Mouse (Mus musculus): ENCODE data around the gene Atp5k. TPM values are rescaled to one million over a fixed set of nuclear protein-coding genes. Genes with fewer than 3 reads are reported as not detected.

Gene Atp5k
- 62.9 to 80.0 TPM (median 70.9 TPM) in 4 replicates for total RNA-seq (2023; ENCODE audit: inconsistent age)

GRCm38 (mm10) chr5:108433804-108434587, at the start of gene Atp5k:
Gene Atp5k, minus strand, starts transcription at chr5:108434448.

GRCm38 (mm10) chr5:108461082-108462065, 27.1 kb upstream of the Atp5k start, which contains the start of gene Pcgf3:
Gene Pcgf3, plus strand, starts transcription at chr5:108461232.

GRCm38 (mm10) chr5:108448785-108449668, 14.8 kb upstream of the Atp5k start, which contains the start of gene Mfsd7a:
Gene Mfsd7a, minus strand, starts transcription at chr5:108448891.

GRCm38 (mm10) chr5:108388201-108388600, 46.0 kb downstream of the Atp5k start, which contains the start of gene Pde6b:
Gene Pde6b, plus strand, starts transcription at chr5:108388391.

Other genes starting within 250 kb of the Atp5k start
- 34.4 to 37.2 TPM (median 35.7 TPM) in 4 replicates for gene Dr1, start 165.6 kb downstream of the Atp5k start, total RNA-seq (2023; ENCODE audit: inconsistent age)
- gene Pigg, start 121.8 kb downstream of the Atp5k start, total RNA-seq (2023; ENCODE audit: inconsistent age), result 2.7 to 3.3 TPM (median 3.2 TPM) in 4 replicates
- gene Gm42517, start 66.5 kb downstream of the Atp5k start, total RNA-seq (2023; ENCODE audit: inconsistent age), result not detected in 4 replicates
- gene Pde6b, start 46.1 kb downstream of the Atp5k start, total RNA-seq (2023; ENCODE audit: inconsistent age), result not detected in 4 replicates
- not detected in 4 replicates for gene Mfsd7a, start 14.4 kb upstream of the Atp5k start, total RNA-seq (2023; ENCODE audit: inconsistent age)
- gene Pcgf3, start 26.8 kb upstream of the Atp5k start, total RNA-seq (2023; ENCODE audit: inconsistent age), result 18.4 to 31.3 TPM (median 23.8 TPM) in 4 replicates
- gene Cplx1, start 115.6 kb upstream of the Atp5k start, total RNA-seq (2023; ENCODE audit: inconsistent age), result not detected in 4 replicates
- gene Gak, start 195.3 kb upstream of the Atp5k start, total RNA-seq (2023; ENCODE audit: inconsistent age), result 144 to 160 TPM (median 152 TPM) in 4 replicates
- gene Tmem175, start 195.3 kb upstream of the Atp5k start, total RNA-seq (2023; ENCODE audit: inconsistent age), result 18.8 to 22.2 TPM (median 20.6 TPM) in 4 replicates
- 40.2 to 45.7 TPM (median 41.7 TPM) in 4 replicates for gene Idua, start 225.9 kb upstream of the Atp5k start, total RNA-seq (2023; ENCODE audit: inconsistent age)
- 37.3 to 42.3 TPM (median 39.7 TPM) in 4 replicates for gene Dgkq, start 235.2 kb upstream of the Atp5k start, total RNA-seq (2023; ENCODE audit: inconsistent age)
- gene Slc26a1, start 241.1 kb upstream of the Atp5k start, total RNA-seq (2023; ENCODE audit: inconsistent age), result not detected in 4 replicates

All from B cell, adult (primary cell).